Mouse (Mus musculus) lung, postnatal 0 days (tissue): ENCODE measurements at regions not wholly inside any gene's neighbourhood (a gene's known extent, or its start where the extent isn't known, plus 50 kb on each side); places are given as distances from the start of the nearest gene placed in this dataset.

Source experiments
- CTCF ChIP-seq: IDR thresholded peaks from 2 replicates; pipeline ENCODE4 v1.5.1; 2016; ENCODE audit warnings: antibody characterized with exemption, mild to moderate bottlenecking
- EP300 ChIP-seq: IDR thresholded peaks from 2 replicates; pipeline ENCODE4 v1.6.1; 2016; ENCODE audit warnings: antibody characterized with exemption, mild to moderate bottlenecking, control low read depth

GRCm38 (mm10) chr19:52068806-52069205 is 195.3 kb upstream of the Ins1 start:
- TF ChIP-seq CTCF, result no peak
- no peak for TF ChIP-seq EP300
